Mouse (Mus musculus): ENCODE results near the gene Foxn4. TPM values are rescaled to one million over a fixed set of nuclear protein-coding genes. Genes with fewer than 3 reads are reported as not detected.

The Foxn4 gene
- total RNA-seq, 2 experiments from 2014 or later = not detected

Other genes with a start within 250 kb of the Foxn4 start
- 10 to 100 TPM; 11.3 to 13.5 TPM for gene Usp30, start 208.3 kb downstream of the Foxn4 start, total RNA-seq (2021)
- not detected for gene Svop, start 182.2 kb downstream of the Foxn4 start, total RNA-seq (2021)
- gene Alkbh2, start 145.6 kb downstream of the Foxn4 start, total RNA-seq (2021) = 1 to 10 TPM; 1.2 to 1.5 TPM
- 10 to 100 TPM; 26.4 to 27.3 TPM for gene Ung, start 143.4 kb downstream of the Foxn4 start, total RNA-seq (2021)
- 100 to 1,000 TPM; 232 to 242 TPM for gene Acacb, start 127.3 kb downstream of the Foxn4 start, total RNA-seq (2021)
- under 1 TPM in 1 of 2 experiments, not detected in 1; 0.14 TPM for gene Myo1h, start 15.4 kb upstream of the Foxn4 start, total RNA-seq (2021)
- gene Kctd10, start 106.7 kb upstream of the Foxn4 start, total RNA-seq (2021) = 10 to 100 TPM; 49.4 to 51.4 TPM
- 10 to 100 TPM; 82.8 to 96.4 TPM for gene Ube3b, start 106.8 kb upstream of the Foxn4 start, total RNA-seq (2021)
- 10 to 100 TPM; 16.2 to 18.3 TPM for gene Mmab, start 170.3 kb upstream of the Foxn4 start, total RNA-seq (2021)
- 10 to 100 TPM in 1 of 2 experiments, 1 to 10 TPM in 1; 9.3 to 12.2 TPM for gene Mvk, start 170.5 kb upstream of the Foxn4 start, total RNA-seq (2021)